Mouse (Mus musculus) ES-CJ7 (cell line): ENCODE measurements at regions not wholly inside any gene's neighbourhood (a gene's known extent, or its start where the extent isn't known, plus 50 kb on each side); places are given as distances from the start of the nearest gene placed in this dataset.

Experiments
- DNase-seq: peaks from one replicate; pipeline ENCODE4 v3.0.0; 2011; ENCODE audit warnings: low read depth, low spot score

- no peak for DNase-seq
These were observed 544.1 kb downstream of the D3Ertd751e start for GRCm38 (mm10) chr3:42286471-42286870.

- DNase-seq = no peak
These were observed 570.0 kb downstream of the D3Ertd751e start for GRCm38 (mm10) chr3:42312424-42312823.

- DNase-seq = no peak
These were observed 585.3 kb downstream of the D3Ertd751e start for GRCm38 (mm10) chr3:42327708-42328107.

- no peak for DNase-seq
These were observed 600.4 kb downstream of the D3Ertd751e start for GRCm38 (mm10) chr3:42342806-42343205.

GRCm38 (mm10) chr3:42376785-42377184 lies 634.4 kb downstream of the D3Ertd751e start:
- DNase-seq = no peak

GRCm38 (mm10) chr3:42382151-42382550 lies 639.7 kb downstream of the D3Ertd751e start:
- DNase-seq = no peak

- DNase-seq = no peak
These were observed 660.3 kb downstream of the D3Ertd751e start for GRCm38 (mm10) chr3:42402716-42403115.

GRCm38 (mm10) chr3:42408958-42409633 lies 666.7 kb downstream of the D3Ertd751e start:
- no peak for DNase-seq

GRCm38 (mm10) chr3:42427363-42427762 lies 685.0 kb downstream of the D3Ertd751e start:
- no peak for DNase-seq

GRCm38 (mm10) chr3:42449575-42449974 lies 707.2 kb downstream of the D3Ertd751e start:
- DNase-seq = no peak

- DNase-seq = no peak
These were observed 721.9 kb downstream of the D3Ertd751e start for GRCm38 (mm10) chr3:42464353-42464752.

GRCm38 (mm10) chr3:42467125-42467524 lies 724.7 kb downstream of the D3Ertd751e start:
- no peak for DNase-seq

- DNase-seq = no peak
These were observed 772.6 kb downstream of the D3Ertd751e start for GRCm38 (mm10) chr3:42514922-42515593.

GRCm38 (mm10) chr3:42516286-42516685 lies 773.9 kb downstream of the D3Ertd751e start:
- DNase-seq = no peak

- DNase-seq = no peak
These were observed 789.0 kb downstream of the D3Ertd751e start for GRCm38 (mm10) chr3:42531397-42531796.

- no peak for DNase-seq
These were observed 824.3 kb downstream of the D3Ertd751e start for GRCm38 (mm10) chr3:42566731-42567130.

GRCm38 (mm10) chr3:42570364-42571024 lies 828.1 kb downstream of the D3Ertd751e start:
- no peak for DNase-seq

GRCm38 (mm10) chr3:42571877-42572459 lies 829.6 kb downstream of the D3Ertd751e start:
- no peak for DNase-seq

- peak; percentile 9 for DNase-seq
These were observed 830.7 kb downstream of the D3Ertd751e start for GRCm38 (mm10) chr3:42573155-42573554.

GRCm38 (mm10) chr3:42582311-42582710 lies 839.9 kb downstream of the D3Ertd751e start:
- no peak for DNase-seq

- no peak for DNase-seq
These were observed 845.0 kb downstream of the D3Ertd751e start for GRCm38 (mm10) chr3:42587296-42587932.

- DNase-seq = no peak
These were observed 847.1 kb downstream of the D3Ertd751e start for GRCm38 (mm10) chr3:42589516-42589915.
